8 mouse cellular contexts compared by ENCODE assay signal in the genomic region with DNA sequence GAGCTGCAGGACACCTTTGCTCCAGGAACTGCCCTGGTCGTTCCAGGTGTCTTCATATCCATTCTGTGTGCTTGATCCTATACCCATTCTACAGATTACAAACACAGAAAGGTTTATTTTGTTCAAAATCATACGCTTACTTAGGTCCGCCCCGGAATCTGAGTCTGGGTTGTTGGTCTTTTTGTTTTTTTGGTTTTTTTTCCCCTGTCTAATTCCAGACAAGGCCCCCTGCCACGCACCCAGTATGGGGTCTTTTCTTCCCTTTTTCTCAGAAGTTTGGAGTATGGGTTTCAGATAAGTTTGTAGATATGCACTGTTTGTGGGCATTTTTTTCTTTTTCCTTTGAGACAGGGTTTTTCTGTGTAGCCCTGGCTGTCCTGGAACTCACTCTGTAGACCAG. TPM values are rescaled to one million over a fixed set of nuclear protein-coding genes. Genes with fewer than 3 reads are reported as not detected.
DNase-seq lines count a peak whose midpoint lies in the region; ATAC-seq and TF ChIP-seq lines count a peak whose summit lies in the region.

No protein-coding gene starts in this region.

- H3K4me1 ChIP-seq in liver, adult 2 months (ENCODE audit: control insufficient read depth, insufficient read depth, low read length) = peaks cover 2% of the 10 kb centered on the region
- peaks cover 20% of the 10 kb centered on the region for H3K4me1 ChIP-seq in embryonic facial prominence, embryonic 13.5 days
- peaks cover 7% of the 10 kb centered on the region for H3K4me1 ChIP-seq in intestine, embryonic 14.5 days (replicated peaks; ENCODE audit: control insufficient read depth, insufficient read depth, low read length)
- H3K4me1 ChIP-seq in neural tube, embryonic 12.5 days = peaks cover 17% of the 10 kb centered on the region; the same call in 1 of the 2 replicates

- no peaks in the 10 kb centered on the region for H3K27me3 ChIP-seq in liver, adult 2 months (ENCODE audit: control insufficient read depth, insufficient read depth, low read length)
- no peaks in the 10 kb centered on the region for H3K27me3 ChIP-seq in embryonic facial prominence, embryonic 13.5 days
- no peaks in the 10 kb centered on the region for H3K27me3 ChIP-seq in intestine, embryonic 14.5 days (replicated peaks; ENCODE audit: control insufficient read depth, insufficient read depth, low read length)
- H3K27me3 ChIP-seq in neural tube, embryonic 12.5 days (replicated peaks) = no peaks in the 10 kb centered on the region

- peak overlapping the region; percentile 84 for H3K9ac ChIP-seq in liver, adult 2 months (ENCODE audit: low read depth, low read length)
- H3K9ac ChIP-seq in embryonic facial prominence, embryonic 13.5 days = peak overlapping the region; percentile 87
- peak overlapping the region; percentile 70 for H3K9ac ChIP-seq in intestine, embryonic 14.5 days (ENCODE audit: low read length)
- peak overlapping the region; percentile 67 for H3K9ac ChIP-seq in neural tube, embryonic 12.5 days

- TF ChIP-seq CTCF in liver, adult 2 months (IDR thresholded peaks at IDR 0.05; ENCODE audit: low read depth, low read length) = no peak

- H3K27ac ChIP-seq in liver, adult 2 months (replicated peaks; ENCODE audit: insufficient read depth, low read depth, low read length) = peak overlapping the region; percentile 68; the same call in 1 of the 2 replicates
- peak overlapping the region; percentile 95 for H3K27ac ChIP-seq in embryonic facial prominence, embryonic 13.5 days
- peak overlapping the region; percentile 94; the same call in 1 of the 2 replicates for H3K27ac ChIP-seq in intestine, embryonic 14.5 days (ENCODE audit: low read depth)
- 0 out of 2 replicates have a peak overlapping the region, but pooled peaks have one; percentile 50 for H3K27ac ChIP-seq in neural tube, embryonic 12.5 days

- no peaks in the 10 kb centered on the region for H3K36me3 ChIP-seq in liver, adult 2 months (ENCODE audit: control insufficient read depth, insufficient read depth, low read length)
- peaks cover 43% of the 10 kb centered on the region for H3K36me3 ChIP-seq in embryonic facial prominence, embryonic 13.5 days
- peaks cover 25% of the 10 kb centered on the region for H3K36me3 ChIP-seq in intestine, embryonic 14.5 days (ENCODE audit: control insufficient read depth, insufficient read depth, low read length)
- peaks cover 30% of the 10 kb centered on the region for H3K36me3 ChIP-seq in neural tube, embryonic 12.5 days

- TF ChIP-seq POLR2A in liver, adult 2 months (IDR thresholded peaks at IDR 0.05; ENCODE audit: extremely low read depth, insufficient read depth, low read length) = no peak

- 8% methylated on average over 5 of the region's 5 CpGs for WGBS in liver, adult 2 months
- WGBS in embryonic facial prominence, embryonic 13.5 days = 6% methylated on average over 5 of the region's 5 CpGs
- 13% methylated on average over 5 of the region's 5 CpGs for WGBS in intestine, embryonic 14.5 days
- WGBS in neural tube, embryonic 12.5 days = 6% methylated on average over 5 of the region's 5 CpGs

- DNase-seq in liver, adult 2 months (ENCODE audit: extremely low read depth, low read depth, low spot score) = no peak
- no peak for DNase-seq in liver
- DNase-seq in intestine, embryonic 14.5 days (ENCODE audit: low spot score) = no peak
- no peak for DNase-seq in gastrocnemius, postnatal 25 days
- DNase-seq in urinary bladder, adult 18-20 months (ENCODE audit: low spot score in 2 of 2) = no peak
- no peak for DNase-seq in thymus, postnatal 36 days

- no peaks in the 10 kb centered on the region for H3K9me3 ChIP-seq in embryonic facial prominence, embryonic 13.5 days
- no peaks in the 10 kb centered on the region for H3K9me3 ChIP-seq in intestine, embryonic 14.5 days (ENCODE audit: control insufficient read depth, low read length)
- no peaks in the 10 kb centered on the region for H3K9me3 ChIP-seq in neural tube, embryonic 12.5 days

- peak overlapping the region; percentile 68 for H3K4me2 ChIP-seq in embryonic facial prominence, embryonic 13.5 days
- peak overlapping the region; percentile 70 for H3K4me2 ChIP-seq in intestine, embryonic 14.5 days (ENCODE audit: low read length)
- H3K4me2 ChIP-seq in neural tube, embryonic 12.5 days (replicated peaks) = peak overlapping the region; percentile 76

- H3K79me2 ChIP-seq in liver, adult 2 months (ENCODE audit: control insufficient read depth, insufficient read depth, low read length) = no peaks in the 10 kb centered on the region; the same call in 1 of the 2 replicates

- peak overlapping the region; percentile 74 for H3K4me3 ChIP-seq in liver, adult 2 months (ENCODE audit: insufficient read depth, low read depth, low read length)
- peak overlapping the region; percentile 81 for H3K4me3 ChIP-seq in embryonic facial prominence, embryonic 13.5 days
- H3K4me3 ChIP-seq in intestine, embryonic 14.5 days (ENCODE audit: low read depth, low read length) = peak overlapping the region; percentile 75
- peak overlapping the region; percentile 79 for H3K4me3 ChIP-seq in neural tube, embryonic 12.5 days

- ATAC-seq in embryonic facial prominence, embryonic 13.5 days (ENCODE audit: insufficient number of reproducible peaks, insufficient read depth, low FRiP score, low TSS enrichment, low read depth) = no peak
- ATAC-seq in intestine, embryonic 14.5 days (replicated peaks; ENCODE audit: low FRiP score, low TSS enrichment, low read depth) = no peak
- no peak for ATAC-seq in neural tube, embryonic 12.5 days (ENCODE audit: low FRiP score, low read depth)

RNA-seq across cellular contexts. Expression of a gene that starts 0.7 kb away (rescaled TPM):
- total RNA-seq in liver, adult 2 months (2014; rRNA removed) = 3.4 and 4.2 TPM in 2 replicates
- polyA plus RNA-seq in liver, adult 2 months (2012; rRNA removed) = 2.8 and 3.4 TPM in 2 replicates
- polyA plus RNA-seq in embryonic facial prominence, embryonic 13.5 days (2015; fragmentation: Nextera tagmentation; extraction: Ambion mirVana) = 85.9 and 86.9 TPM in 2 replicates
- polyA plus RNA-seq in intestine, embryonic 14.5 days (2014; fragmentation: Nextera tagmentation; extraction: Ambion mirVana) = 61.2 and 68.4 TPM in 2 replicates
- 117 TPM in 2 replicates for polyA plus RNA-seq in neural tube, embryonic 12.5 days (2016; fragmentation: Nextera tagmentation; extraction: Ambion mirVana)
- total RNA-seq in gastrocnemius, postnatal 25 days (2021) = 1 to 10 TPM; 5.8 to 6.1 TPM

RNA-seq across cellular contexts. Expression of a gene that starts 1.2 kb away (rescaled TPM):
- 14.1 and 18.4 TPM in 2 replicates for total RNA-seq in liver, adult 2 months (2014; rRNA removed)
- polyA plus RNA-seq in liver, adult 2 months (2012; rRNA removed) = 23.5 and 24.6 TPM in 2 replicates
- polyA plus RNA-seq in embryonic facial prominence, embryonic 13.5 days (2015; fragmentation: Nextera tagmentation; extraction: Ambion mirVana) = 77.6 and 85.1 TPM in 2 replicates
- 66.5 and 67.9 TPM in 2 replicates for polyA plus RNA-seq in intestine, embryonic 14.5 days (2014; fragmentation: Nextera tagmentation; extraction: Ambion mirVana)
- polyA plus RNA-seq in neural tube, embryonic 12.5 days (2016; fragmentation: Nextera tagmentation; extraction: Ambion mirVana) = 56.3 and 57.9 TPM in 2 replicates
- 10 to 100 TPM; 20.4 to 21.4 TPM for total RNA-seq in gastrocnemius, postnatal 25 days (2021)

RNA-seq across cellular contexts. Expression of a gene that starts 18.7 kb away (rescaled TPM):
- 52.8 and 58.8 TPM in 2 replicates for total RNA-seq in liver, adult 2 months (2014; rRNA removed)
- polyA plus RNA-seq in liver, adult 2 months (2012; rRNA removed) = 24.9 and 27.9 TPM in 2 replicates
- 191 and 192 TPM in 2 replicates for polyA plus RNA-seq in embryonic facial prominence, embryonic 13.5 days (2015; fragmentation: Nextera tagmentation; extraction: Ambion mirVana)
- 243 and 254 TPM in 2 replicates for polyA plus RNA-seq in intestine, embryonic 14.5 days (2014; fragmentation: Nextera tagmentation; extraction: Ambion mirVana)
- polyA plus RNA-seq in neural tube, embryonic 12.5 days (2016; fragmentation: Nextera tagmentation; extraction: Ambion mirVana) = 233 and 237 TPM in 2 replicates
- total RNA-seq in gastrocnemius, postnatal 25 days (2021) = 10 to 100 TPM; 38.2 to 39.6 TPM

RNA-seq across cellular contexts. Expression of a gene that starts 18.8 kb away (rescaled TPM):
- 93.6 and 119 TPM in 2 replicates for total RNA-seq in liver, adult 2 months (2014; rRNA removed)
- polyA plus RNA-seq in liver, adult 2 months (2012; rRNA removed) = 93.9 and 121 TPM in 2 replicates
- 109 and 128 TPM in 2 replicates for polyA plus RNA-seq in embryonic facial prominence, embryonic 13.5 days (2015; fragmentation: Nextera tagmentation; extraction: Ambion mirVana)
- 39.3 and 44.0 TPM in 2 replicates for polyA plus RNA-seq in intestine, embryonic 14.5 days (2014; fragmentation: Nextera tagmentation; extraction: Ambion mirVana)
- 114 and 128 TPM in 2 replicates for polyA plus RNA-seq in neural tube, embryonic 12.5 days (2016; fragmentation: Nextera tagmentation; extraction: Ambion mirVana)
- 10 to 100 TPM; 46.8 to 54.9 TPM for total RNA-seq in gastrocnemius, postnatal 25 days (2021)

RNA-seq across cellular contexts. Expression of a gene that starts 18.8 kb away (rescaled TPM):
- total RNA-seq in liver, adult 2 months (2014; rRNA removed) = 3.8 and 4.5 TPM in 2 replicates
- polyA plus RNA-seq in liver, adult 2 months (2012; rRNA removed) = 1.00 and 1.5 TPM in 2 replicates
- polyA plus RNA-seq in embryonic facial prominence, embryonic 13.5 days (2015; fragmentation: Nextera tagmentation; extraction: Ambion mirVana) = 17.1 and 21.4 TPM in 2 replicates
- 10.7 and 11.3 TPM in 2 replicates for polyA plus RNA-seq in intestine, embryonic 14.5 days (2014; fragmentation: Nextera tagmentation; extraction: Ambion mirVana)
- polyA plus RNA-seq in neural tube, embryonic 12.5 days (2016; fragmentation: Nextera tagmentation; extraction: Ambion mirVana) = 11.7 and 12.3 TPM in 2 replicates
- total RNA-seq in gastrocnemius, postnatal 25 days (2021) = under 1 TPM; 0.23 to 0.35 TPM

Comparison
In these comparisons a context has a peak if more than half of its experiments do, and no peak if none do; other contexts are left out.
1. RNA of a gene that starts 0.7 kb away (polyA plus RNA-seq): 117 TPM in neural tube, embryonic 12.5 days, 85.9 to 86.9 TPM in embryonic facial prominence, embryonic 13.5 days and 61.2 to 68.4 TPM in intestine, embryonic 14.5 days; 2.8 to 3.4 TPM in liver, adult 2 months; every median in the first group is over 10 times any median in the second.
2. Peak in every context shown above with its lines, with median percentiles within 50 percentile points of each other: H3K27ac ChIP-seq, H3K4me3 ChIP-seq, H3K9ac ChIP-seq and H3K4me2 ChIP-seq.